Mouse (Mus musculus): ENCODE data around the gene Prl7a2.
A peak's percentile ranks its signal among the peaks of the same experiment; 100 is the strongest.

Prl7a2 gene

GRCm38 (mm10) chr13:27667936-27668335 lies at the start of gene Prl7a2:
Gene Prl7a2 (minus strand): TSS chr13:27668036.
- DNase-seq (ENCODE audit: inconsistent ontology term), result no peak

DNA sequence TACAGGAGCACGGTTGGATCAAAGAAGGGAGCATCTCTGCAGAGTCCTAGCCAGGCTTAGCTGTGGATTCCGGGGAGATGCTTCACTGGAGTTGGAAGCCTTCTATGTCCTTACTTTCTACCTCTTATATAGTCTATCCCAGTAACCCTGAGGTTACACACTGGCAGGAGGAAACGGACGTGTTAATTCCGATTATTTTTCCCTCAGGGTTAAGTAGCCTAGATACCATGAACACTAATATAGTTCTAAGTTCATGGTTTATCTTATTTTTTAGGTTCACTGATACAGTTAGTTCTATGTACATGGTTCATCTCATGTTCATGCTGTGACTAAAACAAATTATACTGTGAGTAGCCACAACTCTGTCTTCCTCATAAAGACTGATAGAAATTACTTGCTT lies 48.8 kb upstream of the Prl7a2 start, which contains the start of gene Prl7d1:
TSS of gene Prl7d1 (minus strand) at position 101 of the 400 bp plus-strand sequence.
- no peak for DNase-seq (ENCODE audit: inconsistent ontology term)

- peak; percentile 79 for DNase-seq (ENCODE audit: inconsistent ontology term)
Measured at GRCm38 (mm10) chr13:27706521-27706920, 38.7 kb upstream of the Prl7a2 start.

DNA sequence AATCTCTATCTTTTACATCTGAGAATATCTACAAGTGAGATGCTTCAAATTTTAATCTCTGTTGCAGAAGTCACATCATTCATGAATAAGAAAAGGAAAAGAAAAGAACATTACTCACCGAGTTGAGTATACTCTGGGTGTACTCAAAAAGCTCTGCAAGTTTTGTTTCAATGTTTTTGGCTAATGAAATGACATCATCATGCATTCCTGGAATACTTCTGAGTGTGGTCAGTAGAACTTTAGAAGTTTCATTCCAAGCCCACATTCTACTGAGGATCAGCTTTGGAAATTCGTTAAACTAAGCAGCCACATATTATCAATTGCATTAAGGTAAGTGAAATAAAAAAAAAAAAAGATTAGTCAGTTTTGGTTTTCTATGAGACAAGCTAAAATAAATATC lies 7.1 kb downstream of the Prl7a2 start:
- DNase-seq (ENCODE audit: inconsistent ontology term), result peak; percentile 86

DNA sequence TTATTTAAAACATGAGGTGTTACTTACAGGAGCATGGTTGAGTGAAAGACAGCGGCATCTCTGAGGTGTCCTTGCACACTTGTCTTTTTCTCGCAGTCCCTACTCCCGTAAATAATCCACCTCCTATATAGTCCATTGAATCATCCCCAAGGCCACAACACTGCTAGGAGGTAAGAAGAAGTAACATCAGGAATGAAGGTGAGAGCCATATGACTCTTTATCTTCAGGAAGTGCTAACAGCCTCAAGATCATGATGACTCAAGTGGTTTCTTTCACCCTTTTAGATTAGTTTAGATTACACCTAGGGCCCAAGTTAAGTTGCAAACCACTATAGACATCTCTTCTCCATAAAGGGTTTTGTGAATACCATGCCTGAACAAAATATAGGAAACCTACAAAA lies 25.4 kb downstream of the Prl7a2 start, which contains the start of gene Prl7a1:
TSS of gene Prl7a1 (minus strand) at position 101 of the 400 bp plus-strand sequence.
- no peak for DNase-seq (ENCODE audit: inconsistent ontology term)

- DNase-seq (ENCODE audit: inconsistent ontology term), result no peak
Measured at GRCm38 (mm10) chr13:27610482-27610881, 57.4 kb downstream of the Prl7a2 start, which contains the start of gene Prl7b1. Gene Prl7b1 (minus strand): TSS chr13:27610582.

Measured in Muller cell, postnatal 12 days (primary cell).